Mouse (Mus musculus) limb, embryonic 14.5 days (tissue): ENCODE data around the gene Tcte1. TPM values are rescaled to one million over a fixed set of nuclear protein-coding genes. Genes with fewer than 3 reads are reported as not detected.

Experiments
- ATAC-seq: fragments of 200-750 bp; cut with Nextera tagmentation; 2 replicates; pipeline ENCODE4 v1.8.0; 2017; ENCODE audit warnings: low read depth, moderate number of reproducible peaks, moderate TSS enrichment; ENCODE audit not compliant: low FRiP score
- DNase-seq: peaks from one replicate; pipeline ENCODE4 v3.0.0-alpha.2; 2015; ENCODE audit warnings: low spot score
- H3K27ac ChIP-seq: fragments of 300-500 bp; sonication (generic); replicated peaks from 2 replicates; pipeline ENCODE4 v1.5.1; 2014; ENCODE audit warnings: low read depth, mild to moderate bottlenecking, low read length, moderate library complexity, mixed read lengths
- H3K27me3 ChIP-seq: fragments of 300-500 bp; sonication (generic); 2 replicates; pipeline ENCODE4 v1.6.1; 2014; ENCODE audit warnings: low read length, mixed read lengths; ENCODE audit not compliant: control insufficient read depth, insufficient read depth
- H3K36me3 ChIP-seq: fragments of 300-500 bp; sonication (generic); 2 replicates; pipeline ENCODE4 v1.6.1; 2014; ENCODE audit warnings: mild to moderate bottlenecking, low read length, moderate library complexity, mixed read lengths; ENCODE audit not compliant: control insufficient read depth, insufficient read depth
- H3K4me1 ChIP-seq: fragments of 300-500 bp; sonication (generic); 2 replicates; pipeline ENCODE4 v1.6.1; 2014; ENCODE audit warnings: antibody characterized with exemption, low read length, mixed read lengths; ENCODE audit not compliant: control insufficient read depth, insufficient read depth
- H3K4me2 ChIP-seq: fragments of 300-500 bp; sonication (generic); replicated peaks from 2 replicates; pipeline ENCODE4 v1.6.1; 2014; ENCODE audit warnings: low read depth, mild to moderate bottlenecking, low read length, moderate library complexity; ENCODE audit not compliant: severe bottlenecking
- H3K4me3 ChIP-seq: fragments of 300-500 bp; sonication (generic); replicated peaks from 2 replicates; pipeline ENCODE4 v1.5.1; 2014; ENCODE audit warnings: low read length
- H3K9ac ChIP-seq: fragments of 300-500 bp; sonication (generic); 2 replicates; pipeline ENCODE4 v1.6.1; 2014; ENCODE audit warnings: mild to moderate bottlenecking, low read depth, low read length, moderate library complexity; ENCODE audit not compliant: severe bottlenecking
- H3K9me3 ChIP-seq: fragments of 300-500 bp; sonication (generic); 2 replicates; pipeline ENCODE4 v1.6.1; 2016; ENCODE audit warnings: low read length; ENCODE audit not compliant: control insufficient read depth
- POLR2A ChIP-seq: fragments of 200-500 bp; IDR thresholded peaks from 2 replicates; pipeline ENCODE4 v1.8.0; 2012; ENCODE audit warnings: inconsistent platforms, mild to moderate bottlenecking, moderate library complexity, borderline replicate concordance; ENCODE audit not compliant: insufficient read depth, insufficient read length; ENCODE audit errors: extremely low read depth
- WGBS: fragments of 180-500 bp; shearing (Covaris S2); extraction: QIAGEN DNeasy Blood & Tissue Kit; methylation state at CpG from one replicate; pipeline ENCODE4 v1.1.7; 2014; 5-methylcytosine and 5-hydroxymethylcytosine counted together
- polyA plus RNA-seq, 2 experiments: library from polyadenylated mRNA; depleted of rRNA in 1 of 2; stranded (reverse) in 1 of 2; unstranded in 1 of 2; fragments of >200 nt; fragmentation: Nextera tagmentation in 1 of 2; extraction: Ambion mirVana in 1 of 2; gene quantifications; 2 replicates each; pipeline versions ENCODE4 v1.2.1 to v1.2.3; 2012 to 2014

The Tcte1 gene
- polyA plus RNA-seq, 2 experiments = 0.74 TPM; not detected in 1

GRCm38 (mm10) chr17:45575123-45575897 lies 52.1 kb downstream of the Tcte1 start:
- no peak for TF ChIP-seq POLR2A
- ATAC-seq (no peak), DNase-seq (no peak)
- Histone ChIP-seq H3K4me3 (no peak overlapping the region), H3K36me3 (peaks cover 20% of the 10 kb centered on the region), H3K27ac (no peak overlapping the region), H3K9me3 (no peaks in the 10 kb centered on the region), H3K9ac (no peak overlapping the region), H3K27me3 (no peaks in the 10 kb centered on the region), H3K4me2 (no peak overlapping the region), H3K4me1 (peaks cover 10% of the 10 kb centered on the region)
- 88% methylated on average over 8 of the region's 8 CpGs for WGBS

DNA sequence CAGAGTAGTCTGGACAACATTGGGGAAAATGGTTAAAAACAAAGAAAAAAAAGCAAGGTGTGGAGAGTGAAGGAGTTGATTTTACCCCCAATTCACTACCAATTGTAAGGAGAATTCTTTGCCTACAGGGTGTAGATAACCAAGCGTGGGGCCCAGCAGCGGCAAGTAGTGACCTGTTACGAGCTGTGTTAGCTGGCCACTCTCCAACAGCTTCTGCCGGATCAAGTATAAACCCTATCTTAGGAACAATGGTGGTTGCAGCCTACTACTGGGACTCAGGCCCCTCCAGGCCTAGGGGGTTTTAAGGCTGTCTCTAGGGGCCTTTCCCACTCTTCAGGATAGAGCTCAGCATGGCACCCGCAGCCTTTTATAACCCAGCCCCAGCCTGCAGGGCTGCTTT lies 55.0 kb downstream of the Tcte1 start:
- no peak overlapping the region for H3K9ac ChIP-seq
- no peaks in the 10 kb centered on the region for H3K36me3 ChIP-seq
- ATAC-seq = no peak
- no peaks in the 10 kb centered on the region for H3K9me3 ChIP-seq
- no peak overlapping the region for H3K27ac ChIP-seq
- DNase-seq = no peak
- no peak overlapping the region for H3K4me2 ChIP-seq
- H3K27me3 ChIP-seq = no peaks in the 10 kb centered on the region
- no peak for TF ChIP-seq POLR2A
- peaks cover 9% of the 10 kb centered on the region for H3K4me1 ChIP-seq
- no peak overlapping the region for H3K4me3 ChIP-seq
- 61% methylated on average over 5 of the region's 5 CpGs for WGBS

DNA sequence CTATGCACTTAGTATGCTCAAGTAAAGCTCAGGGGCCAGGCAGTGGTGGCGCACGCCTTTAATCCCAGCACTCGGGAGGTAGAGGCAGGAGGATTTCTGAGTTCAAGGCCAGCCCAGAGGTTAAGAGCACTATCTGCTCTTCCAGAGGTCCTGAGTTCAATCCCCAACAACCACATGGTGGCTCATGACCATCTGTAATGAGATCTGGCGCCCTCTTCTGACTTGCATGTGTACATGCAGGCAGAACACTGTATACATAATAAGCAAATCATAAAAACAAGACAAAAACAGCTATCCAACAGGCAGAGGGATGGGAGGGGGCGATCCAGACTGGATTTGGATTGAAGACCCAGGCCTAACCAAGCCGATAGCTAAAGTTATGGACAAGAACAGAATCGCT lies 55.6 kb downstream of the Tcte1 start:
- ATAC-seq = no peak
- WGBS = 79% methylated on average over 7 of the region's 7 CpGs
- H3K4me2 ChIP-seq = no peak overlapping the region
- no peaks in the 10 kb centered on the region for H3K9me3 ChIP-seq
- H3K27me3 ChIP-seq = no peaks in the 10 kb centered on the region
- H3K4me1 ChIP-seq = peaks cover 9% of the 10 kb centered on the region
- H3K4me3 ChIP-seq = no peak overlapping the region
- no peak for TF ChIP-seq POLR2A
- no peak overlapping the region for H3K27ac ChIP-seq
- H3K36me3 ChIP-seq = no peaks in the 10 kb centered on the region
- DNase-seq = no peak
- no peak overlapping the region for H3K9ac ChIP-seq

GRCm38 (mm10) chr17:45579554-45579953 lies 56.3 kb downstream of the Tcte1 start:
- Histone ChIP-seq H3K36me3 (no peaks in the 10 kb centered on the region), H3K27me3 (no peaks in the 10 kb centered on the region), H3K4me2 (no peak overlapping the region), H3K9ac (no peak overlapping the region), H3K27ac (no peak overlapping the region), H3K4me3 (no peak overlapping the region), H3K9me3 (no peaks in the 10 kb centered on the region), H3K4me1 (peaks cover 10% of the 10 kb centered on the region)
- no peak for ATAC-seq
- no peak for TF ChIP-seq POLR2A
- no peak for DNase-seq
- WGBS = 81% methylated on average over 4 of the region's 4 CpGs

DNA sequence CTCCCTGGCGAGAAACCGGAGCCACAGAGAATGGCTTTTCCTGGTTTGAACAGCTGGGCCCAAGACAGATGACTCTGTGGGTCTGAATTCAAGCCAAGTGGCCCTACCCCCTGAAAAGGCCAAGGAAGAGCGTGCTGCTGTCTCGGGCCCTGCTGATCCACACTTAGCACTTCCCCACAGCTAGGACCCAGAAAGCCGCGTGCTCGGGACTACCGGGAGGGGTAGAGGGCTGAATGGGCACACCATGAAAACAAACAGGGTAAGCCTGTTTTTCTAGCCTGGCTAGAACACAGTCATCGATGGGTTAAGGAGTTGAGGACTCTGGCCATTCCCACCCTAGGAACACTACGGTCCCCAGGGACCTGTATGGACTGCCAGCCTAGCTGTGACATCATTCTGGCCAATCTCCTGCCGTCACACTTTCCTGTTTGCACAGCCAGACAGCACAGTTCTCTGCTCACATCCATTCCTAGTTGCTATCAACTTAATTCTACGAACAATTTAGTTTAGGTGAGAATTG lies 57.8 kb downstream of the Tcte1 start:
- TF ChIP-seq POLR2A = no peak
- Histone ChIP-seq H3K4me3 (no peak overlapping the region), H3K27me3 (no peaks in the 10 kb centered on the region), H3K36me3 (no peaks in the 10 kb centered on the region), H3K4me2 (no peak overlapping the region), H3K9ac (no peak overlapping the region), H3K27ac (no peak overlapping the region; the same call in 1 of the 2 replicates), H3K9me3 (no peaks in the 10 kb centered on the region), H3K4me1 (peaks cover 20% of the 10 kb centered on the region)
- ATAC-seq = no peak; the same call in 1 of the 2 replicates
- 45% methylated on average over 12 of the region's 12 CpGs for WGBS
- DNase-seq = peak; percentile 52

GRCm38 (mm10) chr17:45581567-45581983 lies 58.3 kb downstream of the Tcte1 start:
- no peak overlapping the region; the same call in 1 of the 2 replicates for H3K27ac ChIP-seq
- no peak overlapping the region for H3K4me3 ChIP-seq
- no peak for TF ChIP-seq POLR2A
- no peak overlapping the region for H3K4me2 ChIP-seq
- no peaks in the 10 kb centered on the region for H3K9me3 ChIP-seq
- peak; percentile 27; the same call in 1 of the 2 replicates for ATAC-seq
- no peaks in the 10 kb centered on the region; the same call in 1 of the 2 replicates for H3K36me3 ChIP-seq
- 3% methylated on average over 2 of the region's 2 CpGs for WGBS
- peak; percentile 94 for DNase-seq
- H3K27me3 ChIP-seq = no peaks in the 10 kb centered on the region
- H3K9ac ChIP-seq = no peak overlapping the region
- peaks cover 20% of the 10 kb centered on the region for H3K4me1 ChIP-seq
